Mouse (Mus musculus) neural tube, embryonic 14.5 days (tissue): Measurements from ENCODE around the gene Klk9. TPM values are rescaled to one million over a fixed set of nuclear protein-coding genes. Genes with fewer than 3 reads are reported as not detected.

Source experiments
- ATAC-seq: fragments of 200-750 bp; cut with Nextera tagmentation; 2 replicates; pipeline ENCODE4 v1.8.0; 2017; ENCODE audit warnings: low read depth, mild to moderate bottlenecking, moderate TSS enrichment, moderate library complexity
- H3K27ac ChIP-seq: fragments of 300-500 bp; sonication (generic); 2 replicates; pipeline ENCODE4 v1.5.1; 2014; ENCODE audit warnings: low read depth, mild to moderate bottlenecking, control low read depth, low read length, moderate library complexity, mixed read lengths
- H3K27me3 ChIP-seq: fragments of 300-500 bp; sonication (generic); 2 replicates; pipeline ENCODE4 v1.6.1; 2014; ENCODE audit warnings: low read length; ENCODE audit not compliant: control insufficient read depth, insufficient read depth
- H3K36me3 ChIP-seq: fragments of 300-500 bp; sonication (generic); 2 replicates; pipeline ENCODE4 v1.6.1; 2014; ENCODE audit warnings: low read length, mixed read lengths; ENCODE audit not compliant: control insufficient read depth, insufficient read depth
- H3K4me1 ChIP-seq: fragments of 300-500 bp; sonication (generic); 2 replicates; pipeline ENCODE4 v1.6.1; 2014; ENCODE audit warnings: low read length; ENCODE audit not compliant: control insufficient read depth, insufficient read depth
- H3K4me2 ChIP-seq: fragments of 300-500 bp; sonication (generic); 2 replicates; pipeline ENCODE4 v1.6.1; 2014; ENCODE audit warnings: mild to moderate bottlenecking, low read depth, low read length, control low read depth
- H3K4me3 ChIP-seq: fragments of 300-500 bp; sonication (generic); 2 replicates; pipeline ENCODE4 v1.5.1; 2014; ENCODE audit warnings: low read depth, low read length, control low read depth, mixed read lengths
- H3K9ac ChIP-seq: fragments of 300-500 bp; sonication (generic); replicated peaks from 2 replicates; pipeline ENCODE4 v1.6.1; 2014; ENCODE audit warnings: low read depth, mild to moderate bottlenecking, control low read depth, low read length, mixed read lengths
- H3K9me3 ChIP-seq: fragments of 300-500 bp; sonication (generic); 2 replicates; pipeline ENCODE4 v1.6.1; 2016; ENCODE audit warnings: low read length; ENCODE audit not compliant: control insufficient read depth
- WGBS: fragments of 180-500 bp; shearing (Covaris S2); extraction: QIAGEN DNeasy Blood & Tissue Kit; methylation state at CpG from one replicate; pipeline ENCODE4 v1.1.7; 2014; 5-methylcytosine and 5-hydroxymethylcytosine counted together
- polyA plus RNA-seq: library from polyadenylated mRNA; unstranded; fragments of >200 nt; fragmentation: Nextera tagmentation; extraction: Ambion mirVana; gene quantifications from 2 replicates; pipeline ENCODE4 v1.2.1, GENCODE M21; 2014

Klk9 gene
- polyA plus RNA-seq, 1 experiment from 2014 or later: not detected

- H3K9me3 ChIP-seq: no peaks in the 10 kb centered on the region
- H3K27ac ChIP-seq: no peak within 1 kb of the TSS
- H3K27me3 ChIP-seq: no peaks in the 10 kb centered on the region
- H3K36me3 ChIP-seq: no peaks in the 10 kb centered on the region
- WGBS: 97% methylated on average over 5 of the region's 5 CpGs
- no peak within 1 kb of the TSS for H3K9ac ChIP-seq
- H3K4me2 ChIP-seq: no peak within 1 kb of the TSS
- H3K4me3 ChIP-seq: no peak within 1 kb of the TSS
- ATAC-seq: no peak
- no peaks in the 10 kb centered on the region for H3K4me1 ChIP-seq
Measured at GRCm38 (mm10) chr7:43774364-43774763, 17.3 kb upstream of the Klk9 start, which contains the start of gene Klk11. Gene Klk11 (plus strand): TSS chr7:43774604.

GRCm38 (mm10) chr7:43774802-43775201 lies 16.9 kb upstream of the Klk9 start:
- H3K9me3 ChIP-seq: no peaks in the 10 kb centered on the region
- H3K9ac ChIP-seq: no peak overlapping the region
- no peak overlapping the region for H3K4me2 ChIP-seq
- H3K4me1 ChIP-seq: no peaks in the 10 kb centered on the region
- H3K27ac ChIP-seq: no peak overlapping the region
- 74% methylated on average over 5 of the region's 6 CpGs for WGBS
- H3K36me3 ChIP-seq: no peaks in the 10 kb centered on the region
- H3K4me3 ChIP-seq: no peak overlapping the region
- no peak for ATAC-seq
- no peaks in the 10 kb centered on the region for H3K27me3 ChIP-seq

- no peaks in the 10 kb centered on the region for H3K9me3 ChIP-seq
- ATAC-seq: no peak
- no peak overlapping the region for H3K4me3 ChIP-seq
- 66% methylated on average over 7 of the region's 7 CpGs for WGBS
- no peak overlapping the region for H3K27ac ChIP-seq
- H3K27me3 ChIP-seq: no peaks in the 10 kb centered on the region
- no peak overlapping the region for H3K4me2 ChIP-seq
- no peak overlapping the region for H3K9ac ChIP-seq
- no peaks in the 10 kb centered on the region for H3K36me3 ChIP-seq
- no peaks in the 10 kb centered on the region for H3K4me1 ChIP-seq
Measured at GRCm38 (mm10) chr7:43775311-43776057, 16.2 kb upstream of the Klk9 start.

GRCm38 (mm10) chr7:43776506-43776905 lies 15.2 kb upstream of the Klk9 start:
- Histone ChIP-seq H3K27ac (no peak overlapping the region), H3K36me3 (no peaks in the 10 kb centered on the region), H3K4me2 (no peak overlapping the region), H3K9ac (no peak overlapping the region), H3K4me1 (no peaks in the 10 kb centered on the region), H3K9me3 (no peaks in the 10 kb centered on the region), H3K4me3 (no peak overlapping the region), H3K27me3 (no peaks in the 10 kb centered on the region)
- 88% methylated on average over 5 of the region's 5 CpGs for WGBS
- no peak for ATAC-seq

- Histone ChIP-seq H3K27me3 (no peaks in the 10 kb centered on the region), H3K27ac (no peak overlapping the region), H3K9me3 (no peaks in the 10 kb centered on the region), H3K4me2 (no peak overlapping the region), H3K36me3 (no peaks in the 10 kb centered on the region), H3K4me1 (0 out of 2 replicates have a peak, but pooled peaks cover 2% of the 10 kb centered on the region), H3K4me3 (no peak overlapping the region), H3K9ac (no peak overlapping the region)
- 86% methylated on average over 12 of the region's 12 CpGs for WGBS
- ATAC-seq: no peak
Measured at GRCm38 (mm10) chr7:43777423-43777822, 14.3 kb upstream of the Klk9 start.

- no peak overlapping the region for H3K4me3 ChIP-seq
- no peak for ATAC-seq
- no peak overlapping the region for H3K9ac ChIP-seq
- no peaks in the 10 kb centered on the region for H3K9me3 ChIP-seq
- WGBS: 90% methylated on average over 10 of the region's 10 CpGs
- H3K27ac ChIP-seq: no peak overlapping the region
- no peak overlapping the region for H3K4me2 ChIP-seq
- no peaks in the 10 kb centered on the region for H3K27me3 ChIP-seq
- 0 out of 2 replicates have a peak, but pooled peaks cover 6% of the 10 kb centered on the region for H3K4me1 ChIP-seq
- H3K36me3 ChIP-seq: no peaks in the 10 kb centered on the region
Measured at GRCm38 (mm10) chr7:43778176-43778970, 13.3 kb upstream of the Klk9 start.

- Histone ChIP-seq H3K4me2 (no peak overlapping the region), H3K27me3 (no peaks in the 10 kb centered on the region), H3K9ac (no peak overlapping the region), H3K36me3 (no peaks in the 10 kb centered on the region), H3K9me3 (no peaks in the 10 kb centered on the region), H3K4me1 (0 out of 2 replicates have a peak, but pooled peaks cover 6% of the 10 kb centered on the region), H3K4me3 (no peak overlapping the region), H3K27ac (no peak overlapping the region)
- no peak for ATAC-seq
- WGBS: 77% methylated on average over 6 of the region's 6 CpGs
Measured at GRCm38 (mm10) chr7:43780241-43780640, 11.4 kb upstream of the Klk9 start.

GRCm38 (mm10) chr7:43780746-43781145 lies 10.9 kb upstream of the Klk9 start, which contains the start of gene Klk10:
Gene Klk10 (plus strand): TSS chr7:43781035.
- no peak for ATAC-seq
- Histone ChIP-seq H3K36me3 (no peaks in the 10 kb centered on the region), H3K27me3 (no peaks in the 10 kb centered on the region), H3K4me1 (0 out of 2 replicates have a peak, but pooled peaks cover 6% of the 10 kb centered on the region), H3K9ac (no peak within 1 kb of the TSS), H3K27ac (no peak within 1 kb of the TSS), H3K4me2 (no peak within 1 kb of the TSS), H3K4me3 (no peak within 1 kb of the TSS), H3K9me3 (no peaks in the 10 kb centered on the region)
- 55% methylated on average over 5 of the region's 5 CpGs for WGBS

GRCm38 (mm10) chr7:43781541-43781940 lies 10.2 kb upstream of the Klk9 start:
- H3K4me1 ChIP-seq: 0 out of 2 replicates have a peak, but pooled peaks cover 6% of the 10 kb centered on the region

More at GRCm38 (mm10) chr7:43781541-43781940, 10.2 kb upstream of the Klk9 start:
- H3K4me3 ChIP-seq: no peak overlapping the region
- no peaks in the 10 kb centered on the region for H3K9me3 ChIP-seq
- no peaks in the 10 kb centered on the region for H3K27me3 ChIP-seq
- H3K9ac ChIP-seq: no peak overlapping the region
- ATAC-seq: no peak
- no peak overlapping the region for H3K4me2 ChIP-seq
- WGBS: 84% methylated on average over 11 of the region's 11 CpGs
- no peak overlapping the region for H3K27ac ChIP-seq
- H3K36me3 ChIP-seq: no peaks in the 10 kb centered on the region
